ENCODE assay signal across 10 mouse cellular contexts in the genomic region with DNA sequence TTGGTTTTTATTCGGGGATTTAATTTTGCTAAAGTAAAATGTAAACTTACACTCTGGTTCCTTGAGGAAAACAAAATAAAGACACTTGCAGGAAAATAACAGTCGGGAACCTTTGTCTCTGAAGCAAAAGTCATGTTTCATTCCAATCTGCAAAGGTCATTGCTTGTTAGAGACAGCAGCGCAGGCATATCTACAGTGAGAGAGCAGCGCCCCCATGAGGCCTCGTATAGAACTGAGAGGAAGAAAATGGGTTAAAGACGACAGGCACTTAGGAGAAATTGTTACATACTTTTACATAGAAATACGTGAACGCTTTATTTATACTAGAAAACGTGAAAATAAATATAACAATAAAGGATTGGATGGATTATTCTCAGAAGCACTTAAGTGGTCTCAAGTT.
DNase-seq lines count a peak whose midpoint lies in the region; ATAC-seq and TF ChIP-seq lines count a peak whose summit lies in the region.
"Had no signal": no experiment of that assay in that cellular context is flagged by ENCODE, and none has a peak within 500 bp of the region (broad histone marks: within the 10 kb centered on the region; RNA-seq: fewer than 3 reads in every experiment).

No protein-coding gene starts in this region.

- 25% methylated on average over 9 of the region's 9 CpGs for WGBS in intestine, postnatal 0 days
- 18% methylated on average over 9 of the region's 9 CpGs for WGBS in intestine, embryonic 15.5 days
- 16% methylated on average over 9 of the region's 9 CpGs for WGBS in thymus, adult 2 months

- peak; percentile 47 for TF ChIP-seq RAD21 in CH12.LX (IDR thresholded peaks at IDR 0.05; ENCODE audit: low read depth, low read length)

- no peak overlapping the region for H3K9ac ChIP-seq in intestine, postnatal 0 days (ENCODE audit: low read depth, low read length)
- H3K9ac ChIP-seq in intestine, embryonic 15.5 days, result no peak overlapping the region
- H3K9ac ChIP-seq in CH12.LX (ENCODE audit: insufficient read depth, low read depth), result no peak overlapping the region
- H3K9ac ChIP-seq: limb, embryonic 13.5 days; stomach, embryonic 15.5 days had no signal

- H3K27me3 ChIP-seq in intestine, postnatal 0 days (replicated peaks; ENCODE audit: control insufficient read depth, insufficient read depth, low read length), result no peaks in the 10 kb centered on the region
- H3K27me3 ChIP-seq in intestine, embryonic 15.5 days (replicated peaks), result no peaks in the 10 kb centered on the region
- H3K27me3 ChIP-seq in CH12.LX (replicated peaks), result no peaks in the 10 kb centered on the region
- H3K27me3 ChIP-seq in thymus, adult 2 months (ENCODE audit: control insufficient read depth, insufficient read depth, low read length), result no peaks in the 10 kb centered on the region
- H3K27me3 ChIP-seq: limb, embryonic 13.5 days; stomach, embryonic 15.5 days had no signal

- H3K36me3 ChIP-seq in intestine, postnatal 0 days (ENCODE audit: control insufficient read depth, insufficient read depth), result no peaks in the 10 kb centered on the region
- no peaks in the 10 kb centered on the region for H3K36me3 ChIP-seq in intestine, embryonic 15.5 days
- H3K36me3 ChIP-seq in CH12.LX (replicated peaks in 1 of 2; ENCODE audit: control insufficient read depth in 1 of 2, insufficient read depth in 1 of 2, low read length in 1 of 2), result no peaks in the 10 kb centered on the region
- H3K36me3 ChIP-seq in thymus, adult 2 months (ENCODE audit: control insufficient read depth, insufficient read depth, low read length), result no peaks in the 10 kb centered on the region
- H3K36me3 ChIP-seq: limb, embryonic 13.5 days; stomach, embryonic 15.5 days had no signal

- H3K4me3 ChIP-seq in intestine, postnatal 0 days (ENCODE audit: low read depth, low read length), result no peak overlapping the region
- H3K4me3 ChIP-seq in intestine, embryonic 15.5 days (replicated peaks), result no peak overlapping the region
- no peak overlapping the region for H3K4me3 ChIP-seq in CH12.LX (replicated peaks in 1 of 3; ENCODE audit: low read depth in 2 of 3, low read length in 2 of 3, poor library complexity in 1 of 3)
- H3K4me3 ChIP-seq in thymus, adult 2 months (ENCODE audit: control insufficient read depth, insufficient read depth, low read length), result no peak overlapping the region
- H3K4me3 ChIP-seq: limb, embryonic 13.5 days; stomach, embryonic 15.5 days had no signal

- in situ Hi-C loops in CH12.LX (cut with MboI; ENCODE audit: low pct_ligation_motif_present, low pct_unique_long_range_greater_than_20kb, low sequenced_read_pairs), result no loop called here

- H3K9me3 ChIP-seq in intestine, postnatal 0 days (ENCODE audit: control insufficient read depth), result no peaks in the 10 kb centered on the region
- no peaks in the 10 kb centered on the region for H3K9me3 ChIP-seq in intestine, embryonic 15.5 days
- no peaks in the 10 kb centered on the region for H3K9me3 ChIP-seq in CH12.LX (replicated peaks; ENCODE audit: low read length)
- H3K9me3 ChIP-seq: limb, embryonic 13.5 days; stomach, embryonic 15.5 days had no signal

- no peak for TF ChIP-seq POLR2A in CH12.LX (IDR thresholded peaks at IDR 0.05; ENCODE audit: low read depth, low read length)
- TF ChIP-seq POLR2A in thymus, adult 2 months (IDR thresholded peaks at IDR 0.05; ENCODE audit: control insufficient read depth, extremely low read depth, insufficient read depth, low read length, poor library complexity), result no peak

- H3K4me1 ChIP-seq in intestine, postnatal 0 days (replicated peaks; ENCODE audit: control insufficient read depth, insufficient read depth, low read length), result no peaks in the 10 kb centered on the region
- no peaks in the 10 kb centered on the region for H3K4me1 ChIP-seq in intestine, embryonic 15.5 days (replicated peaks)
- H3K4me1 ChIP-seq in CH12.LX (ENCODE audit: control insufficient read depth in 1 of 2, insufficient read depth in 2 of 2), result no peaks in the 10 kb centered on the region
- no peaks in the 10 kb centered on the region for H3K4me1 ChIP-seq in thymus, adult 2 months (replicated peaks; ENCODE audit: control insufficient read depth, insufficient read depth, low read length)
- H3K4me1 ChIP-seq: limb, embryonic 13.5 days; stomach, embryonic 15.5 days had no signal

- TF ChIP-seq EP300 in CH12.LX (IDR thresholded peaks at IDR 0.05; ENCODE audit: low read length), result no peak

- TF ChIP-seq CTCF in intestine, postnatal 0 days (IDR thresholded peaks at IDR 0.05; ENCODE audit: low read depth), result peak; percentile 68
- TF ChIP-seq CTCF in CH12.LX (conservative IDR thresholded peaks at IDR 0.05 in 1 of 2, IDR thresholded peaks at IDR 0.05 in 1 of 2; ENCODE audit: low read depth in 2 of 2, low read length in 2 of 2), result peak; percentile 32 to 52; a peak in 2 of 4 replicates
- no peak for TF ChIP-seq CTCF in thymus, adult 2 months (IDR thresholded peaks at IDR 0.05; ENCODE audit: borderline replicate concordance, control insufficient read depth, extremely low read depth, insufficient read depth, low read length, poor library complexity)

- ATAC-seq in intestine, postnatal 0 days, result no peak
- ATAC-seq in intestine, embryonic 15.5 days, result no peak
- ATAC-seq in frontal cortex, adult (ENCODE audit: low TSS enrichment), result peak; percentile 78

- H3K4me2 ChIP-seq in intestine, postnatal 0 days (replicated peaks; ENCODE audit: low read depth), result no peak overlapping the region
- no peak overlapping the region for H3K4me2 ChIP-seq in intestine, embryonic 15.5 days (replicated peaks)
- no peak overlapping the region for H3K4me2 ChIP-seq in CH12.LX (ENCODE audit: insufficient read depth, low read depth, poor library complexity, severe bottlenecking)
- H3K4me2 ChIP-seq: limb, embryonic 13.5 days; stomach, embryonic 15.5 days had no signal

- no peak overlapping the region for H3K27ac ChIP-seq in intestine, postnatal 0 days (ENCODE audit: low read depth, low read length)
- no peak overlapping the region for H3K27ac ChIP-seq in intestine, embryonic 15.5 days
- H3K27ac ChIP-seq in CH12.LX (ENCODE audit: insufficient read depth, low read depth), result no peak overlapping the region
- no peak overlapping the region for H3K27ac ChIP-seq in thymus, adult 2 months (ENCODE audit: control insufficient read depth, insufficient read depth, low read length)
- H3K27ac ChIP-seq: limb, embryonic 13.5 days; stomach, embryonic 15.5 days had no signal

- peak; percentile 41 for DNase-seq in CH12.LX (ENCODE audit: extremely low read depth)
- DNase-seq in brain, adult 2 months (ENCODE audit: low read depth, low spot score), result peak; percentile 59
- peak; percentile 1 for DNase-seq in layer of hippocampus, adult 9-11 months
- peak; percentile 42 for DNase-seq in right cerebral cortex, postnatal 14 days
- no peak for DNase-seq in thymus, adult 2 months

- no peaks in the 10 kb centered on the region for H3K79me2 ChIP-seq in CH12.LX (replicated peaks; ENCODE audit: control insufficient read depth, extremely low read depth, insufficient read depth, poor library complexity, severe bottlenecking)

- dilution Hi-C loops in CH12.LX (cut with MboI; ENCODE audit: extremely low pct_ligation_motif_present, extremely low pct_unique_long_range_greater_than_20kb, low sequenced_read_pairs), result no loop called here

TF ChIP-seq in CH12.LX, 34 proteins besides CTCF, POLR2A, EP300 and RAD21:
- TF ChIP-seq POLR2AphosphoS2 (IDR thresholded peaks at IDR 0.05; ENCODE audit: low read depth, low read length) (no peak), KAT2A (IDR thresholded peaks at IDR 0.05; ENCODE audit: insufficient replicate concordance, low read length) (no peak), NRF1 (IDR thresholded peaks at IDR 0.05; ENCODE audit: low read depth, low read length) (no peak), PAX5 (IDR thresholded peaks at IDR 0.05; ENCODE audit: low read length) (no peak), MAX (IDR thresholded peaks at IDR 0.05; ENCODE audit: low read length) (no peak), UBTF (IDR thresholded peaks at IDR 0.05; ENCODE audit: low read depth, low read length) (no peak), TBP (conservative IDR thresholded peaks at IDR 0.05; ENCODE audit: low read depth, low read length) (no peak), ELF1 (IDR thresholded peaks at IDR 0.05; ENCODE audit: low read depth, low read length) (no peak), E2F4 (IDR thresholded peaks at IDR 0.05; ENCODE audit: insufficient replicate concordance, low read depth, low read length) (no peak), USF1 (IDR thresholded peaks at IDR 0.05; ENCODE audit: low read depth, low read length) (no peak), JUND (conservative IDR thresholded peaks at IDR 0.05; ENCODE audit: low read depth, low read length) (no peak), NELFE (IDR thresholded peaks at IDR 0.05; ENCODE audit: low read depth, low read length) (no peak), MXI1 (IDR thresholded peaks at IDR 0.05; ENCODE audit: low read depth, low read length) (no peak)
